Mouse (Mus musculus): ENCODE results near the gene Nkain4. TPM values are rescaled to one million over a fixed set of nuclear protein-coding genes. Genes with fewer than 3 reads are reported as not detected.
A peak's percentile ranks its signal among the peaks of the same experiment; 100 is the strongest.

The Nkain4 gene
- polyA plus RNA-seq, 1 experiment from 2014 or later, result 63.6 TPM

DNA sequence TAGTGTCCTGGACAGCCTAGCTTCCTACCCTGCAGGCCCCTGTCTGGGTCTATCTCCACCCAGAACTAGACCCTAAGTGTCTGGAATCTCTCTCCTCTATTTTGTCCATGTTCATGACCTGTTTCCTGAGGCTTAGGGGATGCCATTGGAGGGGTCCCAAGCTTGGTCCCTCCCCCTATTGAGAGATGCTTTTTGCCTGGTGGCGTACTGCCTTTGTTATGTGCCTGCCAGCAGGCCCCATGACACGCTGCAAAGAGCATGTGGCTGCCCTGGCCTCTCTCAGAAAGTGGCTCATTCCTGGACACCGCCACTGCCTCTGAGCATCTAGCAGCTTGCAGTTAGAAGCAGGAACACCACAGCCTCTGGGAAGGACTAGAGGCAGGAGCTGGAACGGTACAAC is 25.8 kb downstream of the Nkain4 start, which contains the start of gene Birc7:
Gene Birc7 (plus strand): TSS at position 301 of the 400 bp plus-strand sequence.
- Histone ChIP-seq H3K4me1 (ENCODE audit: control insufficient read depth, insufficient read depth, low read length) (no peaks in the 10 kb centered on the region), H3K27me3 (ENCODE audit: control insufficient read depth, insufficient read depth, low read length) (no peaks in the 10 kb centered on the region), H3K36me3 (ENCODE audit: control insufficient read depth, insufficient read depth, low read length) (no peaks in the 10 kb centered on the region), H3K9me3 (ENCODE audit: control insufficient read depth, low read length) (no peaks in the 10 kb centered on the region), H3K9ac (ENCODE audit: low read length) (no peak within 1 kb of the TSS; the same call in 1 of the 2 replicates), H3K4me3 (ENCODE audit: low read depth, low read length) (no peak within 1 kb of the TSS), H3K27ac (ENCODE audit: low read depth, low read length) (no peak within 1 kb of the TSS), H3K4me2 (no peak within 1 kb of the TSS)
- DNase-seq (ENCODE audit: low spot score, missing footprints) (no peak), ATAC-seq (ENCODE audit: low FRiP score) (no peak)
- WGBS, result 48% methylated on average over 4 of the region's 4 CpGs

- H3K27me3 ChIP-seq (ENCODE audit: control insufficient read depth, insufficient read depth, low read length), result no peaks in the 10 kb centered on the region
- H3K4me2 ChIP-seq, result no peak overlapping the region
- H3K27ac ChIP-seq (ENCODE audit: low read depth, low read length), result no peak overlapping the region
- H3K36me3 ChIP-seq (ENCODE audit: control insufficient read depth, insufficient read depth, low read length), result no peaks in the 10 kb centered on the region
- no peaks in the 10 kb centered on the region; the same call in 1 of the 2 replicates for H3K4me1 ChIP-seq (ENCODE audit: control insufficient read depth, insufficient read depth, low read length)
- no peaks in the 10 kb centered on the region for H3K9me3 ChIP-seq (ENCODE audit: control insufficient read depth, low read length)
- H3K9ac ChIP-seq (ENCODE audit: low read length), result no peak overlapping the region
- ATAC-seq (ENCODE audit: low FRiP score) (no peak), DNase-seq (ENCODE audit: low spot score, missing footprints) (peak; percentile 97)
- whole genome bisulfite sequencing, result 4% methylated on average over 4 of the region's 4 CpGs
- H3K4me3 ChIP-seq (ENCODE audit: low read depth, low read length), result no peak overlapping the region
These were observed 29.3 kb downstream of the Nkain4 start for GRCm38 (mm10) chr2:180925176-180925575.

GRCm38 (mm10) chr2:180922739-180923138 is 31.8 kb downstream of the Nkain4 start:
- Histone ChIP-seq H3K9me3 (ENCODE audit: control insufficient read depth, low read length) (no peaks in the 10 kb centered on the region), H3K4me2 (no peak overlapping the region), H3K4me3 (ENCODE audit: low read depth, low read length) (no peak overlapping the region), H3K4me1 (ENCODE audit: control insufficient read depth, insufficient read depth, low read length) (peaks cover 8% of the 10 kb centered on the region), H3K27ac (ENCODE audit: low read depth, low read length) (no peak overlapping the region), H3K9ac (ENCODE audit: low read length) (no peak overlapping the region), H3K27me3 (ENCODE audit: control insufficient read depth, insufficient read depth, low read length) (no peaks in the 10 kb centered on the region), H3K36me3 (ENCODE audit: control insufficient read depth, insufficient read depth, low read length) (no peaks in the 10 kb centered on the region)
- DNase-seq (ENCODE audit: low spot score, missing footprints), result no peak
- WGBS, result 91% methylated on average over 6 of the region's 6 CpGs
- no peak for ATAC-seq (ENCODE audit: low FRiP score)

- peak within 1 kb of the TSS; percentile 100 for H3K4me3 ChIP-seq (ENCODE audit: low read depth, low read length)
- H3K4me2 ChIP-seq, result peak within 1 kb of the TSS; percentile 66
- H3K27ac ChIP-seq (ENCODE audit: low read depth, low read length), result peak within 1 kb of the TSS; percentile 35; the same call in 1 of the 2 replicates
- 1% methylated on average over 48 of the region's 56 CpGs for WGBS
- H3K27me3 ChIP-seq (ENCODE audit: control insufficient read depth, insufficient read depth, low read length), result no peaks in the 10 kb centered on the region
- H3K36me3 ChIP-seq (ENCODE audit: control insufficient read depth, insufficient read depth, low read length), result 0 out of 2 replicates have a peak, but pooled peaks cover 4% of the 10 kb centered on the region
- peak; percentile 95 for ATAC-seq (ENCODE audit: low FRiP score)
- peaks cover 8% of the 10 kb centered on the region for H3K4me1 ChIP-seq (ENCODE audit: control insufficient read depth, insufficient read depth, low read length)
- peak within 1 kb of the TSS; percentile 98 for H3K9ac ChIP-seq (ENCODE audit: low read length)
- no peaks in the 10 kb centered on the region for H3K9me3 ChIP-seq (ENCODE audit: control insufficient read depth, low read length)
- peak; percentile 100 for DNase-seq (ENCODE audit: low spot score, missing footprints)
These were observed 33.6 kb downstream of the Nkain4 start, which contains the start of gene Ythdf1 for GRCm38 (mm10) chr2:180920810-180921400. TSS of gene Ythdf1 (minus strand) at chr2:180920949.

DNA sequence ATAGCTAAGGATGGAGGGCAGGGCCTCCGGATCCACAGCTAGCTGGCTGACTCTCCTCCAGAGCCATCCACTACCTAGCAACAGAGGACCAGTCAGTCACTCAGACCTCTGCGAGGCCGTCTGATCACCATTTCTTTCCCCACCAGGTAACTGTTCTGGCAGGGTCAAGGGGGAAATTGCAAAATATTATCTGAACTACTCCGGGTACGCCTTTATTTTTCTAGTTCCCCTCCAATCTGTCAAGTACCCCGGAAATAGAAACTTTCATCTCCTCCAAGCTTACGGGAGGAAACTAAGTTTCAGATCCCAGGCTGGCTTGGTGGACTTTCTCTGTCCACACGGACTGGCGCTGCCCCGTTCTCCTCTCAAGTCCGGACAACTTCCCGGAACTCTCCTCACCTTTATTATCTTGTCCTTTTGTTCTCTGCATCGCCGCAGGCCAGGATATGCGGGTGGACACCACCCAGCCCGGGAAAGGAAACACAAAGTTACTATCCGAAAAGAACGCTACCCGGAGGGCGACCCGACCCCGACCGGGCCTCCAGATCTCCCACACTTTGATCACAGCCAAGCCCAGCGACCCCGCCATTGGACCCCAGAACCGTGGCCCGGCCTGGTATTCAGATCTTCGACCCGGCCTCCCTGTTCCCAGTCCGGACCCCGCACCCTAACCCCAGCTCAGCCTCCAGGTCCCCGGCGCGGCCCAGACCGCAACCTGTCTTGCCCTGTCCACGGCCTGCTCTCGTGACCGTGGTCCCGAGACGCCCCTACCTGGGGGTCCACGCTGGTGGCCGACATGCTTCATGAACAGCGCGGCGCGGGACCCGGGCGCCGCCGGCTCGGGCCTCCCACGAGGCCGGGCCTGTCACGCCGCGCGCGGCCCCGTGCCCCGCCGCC is 34.3 kb downstream of the Nkain4 start:
- peak overlapping the region; percentile 98 for H3K9ac ChIP-seq (ENCODE audit: low read length)
- H3K4me2 ChIP-seq, result peak overlapping the region; percentile 66
- 0 out of 2 replicates have a peak, but pooled peaks cover 4% of the 10 kb centered on the region for H3K36me3 ChIP-seq (ENCODE audit: control insufficient read depth, insufficient read depth, low read length)
- DNase-seq (ENCODE audit: low spot score, missing footprints) (peak; percentile 87), ATAC-seq (ENCODE audit: low FRiP score) (peak; percentile 70)
- H3K27me3 ChIP-seq (ENCODE audit: control insufficient read depth, insufficient read depth, low read length), result no peaks in the 10 kb centered on the region
- peaks cover 8% of the 10 kb centered on the region for H3K4me1 ChIP-seq (ENCODE audit: control insufficient read depth, insufficient read depth, low read length)
- H3K4me3 ChIP-seq (ENCODE audit: low read depth, low read length), result peak overlapping the region; percentile 100
- no peaks in the 10 kb centered on the region for H3K9me3 ChIP-seq (ENCODE audit: control insufficient read depth, low read length)
- under 1% methylated on average over 59 of the region's 61 CpGs for WGBS
- H3K27ac ChIP-seq (ENCODE audit: low read depth, low read length), result peak overlapping the region; percentile 35; the same call in 1 of the 2 replicates

DNA sequence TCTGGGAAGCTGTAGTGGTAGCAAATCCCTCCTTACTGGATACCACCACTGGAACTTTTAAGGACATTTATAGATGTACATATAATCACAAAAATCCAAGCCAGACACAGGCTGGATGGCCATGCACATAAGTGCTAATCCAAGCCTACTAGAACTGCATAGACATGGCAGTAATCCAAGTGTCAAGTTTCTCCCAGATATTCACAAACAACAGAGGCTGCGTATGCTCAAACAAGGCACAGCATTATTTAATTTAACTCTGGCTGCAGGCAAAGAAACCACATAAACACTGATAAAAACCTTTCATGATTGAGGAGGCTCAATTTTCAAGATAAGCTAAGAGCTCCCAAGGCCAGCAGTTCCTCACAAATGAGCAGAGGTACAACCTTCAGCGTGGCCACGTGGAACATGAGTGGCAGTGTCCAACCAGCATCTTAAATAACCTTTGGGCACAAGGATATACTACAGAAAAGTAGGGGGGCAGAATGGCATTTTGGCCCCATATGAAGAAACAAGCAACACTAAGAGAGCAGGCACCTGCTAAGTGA is 38.5 kb downstream of the Nkain4 start:
- Histone ChIP-seq H3K27me3 (ENCODE audit: control insufficient read depth, insufficient read depth, low read length) (no peaks in the 10 kb centered on the region), H3K9ac (ENCODE audit: low read length) (no peak overlapping the region), H3K36me3 (ENCODE audit: control insufficient read depth, insufficient read depth, low read length) (peaks cover 25% of the 10 kb centered on the region), H3K27ac (ENCODE audit: low read depth, low read length) (no peak overlapping the region), H3K4me3 (ENCODE audit: low read depth, low read length) (no peak overlapping the region), H3K4me2 (no peak overlapping the region), H3K9me3 (ENCODE audit: control insufficient read depth, low read length) (no peaks in the 10 kb centered on the region), H3K4me1 (ENCODE audit: control insufficient read depth, insufficient read depth, low read length) (peaks cover 8% of the 10 kb centered on the region)
- DNase-seq (ENCODE audit: low spot score, missing footprints), result no peak
- 95% methylated on average over 3 of the region's 3 CpGs for WGBS
- no peak for ATAC-seq (ENCODE audit: low FRiP score)

DNA sequence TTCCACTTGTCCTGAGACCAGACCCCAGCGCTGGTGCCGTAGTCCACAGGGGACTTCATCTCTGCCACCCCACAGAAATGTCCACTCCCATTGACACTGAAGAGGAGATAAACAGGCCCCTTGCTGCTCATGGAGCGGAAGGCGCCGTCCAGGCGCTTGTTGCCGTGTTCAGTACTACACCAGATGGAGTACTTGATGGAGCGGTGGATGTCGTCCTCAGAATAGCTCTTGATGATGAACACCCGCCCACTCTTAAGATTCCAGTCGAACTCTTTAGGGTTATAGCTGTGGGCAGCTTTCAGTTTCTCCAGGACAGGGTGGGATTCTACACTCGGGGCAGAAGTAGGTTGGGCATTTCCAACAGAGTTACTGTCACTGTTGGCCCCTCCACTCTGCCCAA is 43.6 kb downstream of the Nkain4 start:
- H3K9ac ChIP-seq (ENCODE audit: low read length), result no peak overlapping the region
- WGBS, result 92% methylated on average over 12 of the region's 12 CpGs
- peaks cover 30% of the 10 kb centered on the region for H3K36me3 ChIP-seq (ENCODE audit: control insufficient read depth, insufficient read depth, low read length)
- H3K4me3 ChIP-seq (ENCODE audit: low read depth, low read length), result no peak overlapping the region
- DNase-seq (ENCODE audit: low spot score, missing footprints) (no peak), ATAC-seq (ENCODE audit: low FRiP score) (no peak)
- H3K27ac ChIP-seq (ENCODE audit: low read depth, low read length), result no peak overlapping the region
- peaks cover 3% of the 10 kb centered on the region; the same call in 1 of the 2 replicates for H3K4me1 ChIP-seq (ENCODE audit: control insufficient read depth, insufficient read depth, low read length)
- H3K27me3 ChIP-seq (ENCODE audit: control insufficient read depth, insufficient read depth, low read length), result no peaks in the 10 kb centered on the region
- H3K9me3 ChIP-seq (ENCODE audit: control insufficient read depth, low read length), result no peaks in the 10 kb centered on the region
- H3K4me2 ChIP-seq, result no peak overlapping the region

GRCm38 (mm10) chr2:180905556-180906221 is 48.8 kb downstream of the Nkain4 start:
- H3K4me2 ChIP-seq, result no peak overlapping the region
- H3K36me3 ChIP-seq (ENCODE audit: control insufficient read depth, insufficient read depth, low read length), result peaks cover 10% of the 10 kb centered on the region
- no peak overlapping the region for H3K9ac ChIP-seq (ENCODE audit: low read length)
- no peak overlapping the region; the same call in 1 of the 2 replicates for H3K27ac ChIP-seq (ENCODE audit: low read depth, low read length)
- no peaks in the 10 kb centered on the region for H3K9me3 ChIP-seq (ENCODE audit: control insufficient read depth, low read length)
- peaks cover 6% of the 10 kb centered on the region; the same call in 1 of the 2 replicates for H3K4me1 ChIP-seq (ENCODE audit: control insufficient read depth, insufficient read depth, low read length)
- no peaks in the 10 kb centered on the region for H3K27me3 ChIP-seq (ENCODE audit: control insufficient read depth, insufficient read depth, low read length)
- DNase-seq (ENCODE audit: low spot score, missing footprints) (no peak), ATAC-seq (ENCODE audit: low FRiP score) (peak; percentile 22; the same call in 1 of the 2 replicates)
- 81% methylated on average over 5 of the region's 5 CpGs for WGBS
- H3K4me3 ChIP-seq (ENCODE audit: low read depth, low read length), result no peak overlapping the region
